Mouse (Mus musculus): ENCODE measurements around the gene Fbl.
"Not testable (repeated sequence)": the region's sequence is repeated elsewhere in the genome, so short reads cannot be mapped to it uniquely, and the experiment has no call there.

Fbl gene

GRCm38 (mm10) chr7:28169489-28170422 is at the start of gene Fbl:
Gene Fbl, plus strand, starts transcription at chr7:28169710.
- DNase-seq (ENCODE audit: low spot score): peak; percentile 95

GRCm38 (mm10) chr7:28129166-28129565 is 40.3 kb upstream of the Fbl start, which contains the start of gene 9530053A07Rik:
Gene 9530053A07Rik, plus strand, starts transcription at chr7:28129466.
- no peak for DNase-seq (ENCODE audit: low spot score)

GRCm38 (mm10) chr7:28137613-28138012 is 31.9 kb upstream of the Fbl start:
- peak; percentile 79 for DNase-seq (ENCODE audit: low spot score)

GRCm38 (mm10) chr7:28148263-28148662 is 21.2 kb upstream of the Fbl start:
- DNase-seq (ENCODE audit: low spot score): peak; percentile 89

- no peak for DNase-seq (ENCODE audit: low spot score)
These were observed 19.7 kb upstream of the Fbl start for GRCm38 (mm10) chr7:28149841-28150240.

- peak; percentile 75 for DNase-seq (ENCODE audit: low spot score)
These were observed 17.8 kb upstream of the Fbl start for GRCm38 (mm10) chr7:28151584-28152221.

- not testable (repeated sequence) for DNase-seq (ENCODE audit: low spot score)
These were observed 15.9 kb upstream of the Fbl start for GRCm38 (mm10) chr7:28153595-28153994.

GRCm38 (mm10) chr7:28159292-28159691 is 10.2 kb upstream of the Fbl start:
- DNase-seq (ENCODE audit: low spot score): no peak

GRCm38 (mm10) chr7:28159893-28160292 is 9.6 kb upstream of the Fbl start:
- no peak for DNase-seq (ENCODE audit: low spot score)

- no peak for DNase-seq (ENCODE audit: low spot score)
These were observed 8.3 kb upstream of the Fbl start for GRCm38 (mm10) chr7:28161163-28161749.

- DNase-seq (ENCODE audit: low spot score): no peak
These were observed 4.1 kb upstream of the Fbl start for GRCm38 (mm10) chr7:28165406-28165805.

- peak; percentile 82 for DNase-seq (ENCODE audit: low spot score)
These were observed 992 bp upstream of the Fbl start for GRCm38 (mm10) chr7:28168320-28169115.

GRCm38 (mm10) chr7:28175358-28175757 is 5.8 kb downstream of the Fbl start:
- DNase-seq (ENCODE audit: low spot score): no peak

- DNase-seq (ENCODE audit: low spot score): peak; percentile 99
These were observed 9.7 kb downstream of the Fbl start, which contains the start of gene Dyrk1b for GRCm38 (mm10) chr7:28179228-28179627. Gene Dyrk1b, plus strand, starts transcription at chr7:28179469.

- peak; percentile 95 for DNase-seq (ENCODE audit: low spot score)
These were observed 10.3 kb downstream of the Fbl start for GRCm38 (mm10) chr7:28179741-28180377.

- no peak for DNase-seq (ENCODE audit: low spot score)
These were observed 11.4 kb downstream of the Fbl start for GRCm38 (mm10) chr7:28180890-28181289.

- no peak for DNase-seq (ENCODE audit: low spot score)
These were observed 11.9 kb downstream of the Fbl start for GRCm38 (mm10) chr7:28181376-28181775.

GRCm38 (mm10) chr7:28182320-28182719 is 12.8 kb downstream of the Fbl start:
- no peak for DNase-seq (ENCODE audit: low spot score)

- DNase-seq (ENCODE audit: low spot score): no peak
These were observed 16.4 kb downstream of the Fbl start for GRCm38 (mm10) chr7:28185884-28186283.

- no peak for DNase-seq (ENCODE audit: low spot score)
These were observed 17.1 kb downstream of the Fbl start for GRCm38 (mm10) chr7:28186631-28187030.

GRCm38 (mm10) chr7:28191489-28191888 is 22.0 kb downstream of the Fbl start:
- DNase-seq (ENCODE audit: low spot score): no peak
